Mouse (Mus musculus) heart, postnatal 36 days (tissue): ENCODE measurements around the gene Tnfrsf1a. TPM values are rescaled to one million over a fixed set of nuclear protein-coding genes. Genes with fewer than 3 reads are reported as not detected.

Experiments
- DNase-seq, 2 experiments: peaks; one replicate each; pipeline ENCODE4 v3.0.0; 2021 to 2022
- intact Hi-C: fragments of 180-260 bp; cut with DNase I; formaldehyde crosslinking; loops from one replicate; pipeline ENCODE4 v1.15.1; 2025
- total RNA-seq, 2 experiments: library from RNA; stranded (reverse); gene quantifications; 2 replicates each; pipeline ENCODE4 v1.2.3; 2021

The Tnfrsf1a gene
- total RNA-seq, 2 experiments from 2014 or later, result 59.6 to 63.7 TPM

DNA sequence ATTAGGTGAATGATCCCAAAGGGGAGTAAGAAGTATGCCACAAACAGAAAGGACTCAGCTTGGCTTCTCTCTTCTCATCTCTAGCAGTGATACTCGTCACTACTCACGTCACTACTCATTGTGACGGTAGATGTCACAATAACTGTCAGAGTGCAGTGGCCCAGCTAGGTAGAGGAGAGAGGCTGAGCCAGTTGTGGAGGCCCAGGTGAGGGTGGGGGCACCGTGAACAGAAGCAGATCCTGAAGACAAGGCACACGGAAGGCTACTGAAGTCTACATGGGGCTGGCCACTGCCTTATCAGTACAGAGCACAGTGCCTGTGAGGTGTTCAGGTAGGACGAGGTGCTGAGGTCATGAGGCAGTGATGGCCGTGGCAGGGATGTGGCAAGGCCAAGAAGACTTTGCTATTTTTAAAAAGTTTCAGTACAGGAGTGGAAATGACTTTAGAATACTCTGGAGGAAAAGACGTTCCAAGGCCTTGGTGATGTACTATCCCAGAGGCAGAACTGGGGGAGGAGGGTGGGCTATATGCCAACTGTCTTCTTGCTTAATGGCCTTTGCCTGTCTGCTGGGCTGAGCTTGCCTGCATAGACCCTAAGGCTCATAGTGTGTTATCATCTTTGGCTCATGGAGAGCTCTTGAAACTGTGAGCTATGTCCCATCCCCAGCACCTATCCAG lies 2.3 kb downstream of the Tnfrsf1a start:
- peak in 1 of 2 experiments; percentile 59 for DNase-seq
- intact Hi-C loops, result loop anchor here (10.0 kb wide), 1 partner anchor 437 kb away; the partner anchor contains the start of gene Lag3

DNA sequence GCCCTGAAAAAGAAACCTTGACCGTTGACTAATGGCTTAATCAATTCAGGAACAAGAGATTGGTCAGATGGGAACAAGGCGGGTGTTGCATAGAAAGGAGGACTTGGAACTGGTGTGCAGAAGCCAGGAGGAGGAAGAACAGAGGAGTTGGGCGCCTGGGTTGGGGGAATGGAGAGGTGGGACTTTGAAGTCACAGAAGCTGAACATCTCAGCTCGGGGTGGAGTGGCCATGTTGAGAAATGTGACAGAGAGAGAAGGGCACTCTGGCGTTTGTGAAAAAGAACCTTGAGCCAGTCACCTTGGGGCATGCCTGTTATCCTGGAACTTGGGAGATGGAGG lies 2.9 kb downstream of the Tnfrsf1a start:
- intact Hi-C loops, result loop anchor here (10.0 kb wide), 1 partner anchor 437 kb away; the partner anchor contains the start of gene Lag3
- DNase-seq, result no peak

DNA sequence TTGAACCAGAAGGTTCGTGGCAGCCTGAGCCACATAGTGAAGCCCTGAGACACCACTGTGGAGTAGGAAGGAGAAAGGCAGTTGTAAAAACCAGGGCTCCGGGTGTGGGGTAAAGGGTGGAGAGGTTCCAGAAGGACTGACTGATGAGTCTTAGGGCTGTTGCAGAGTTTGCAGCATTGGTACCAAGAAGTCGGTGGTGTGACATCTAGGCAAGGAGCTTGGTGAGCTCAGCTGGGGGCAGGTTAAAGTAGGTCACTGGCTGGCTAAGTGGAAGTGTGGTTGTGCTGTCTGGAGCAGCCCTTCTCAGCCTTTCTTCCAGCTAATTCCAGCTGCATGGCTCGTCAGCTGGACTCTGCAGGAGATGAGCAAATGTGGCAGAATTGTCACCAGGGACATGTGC lies 3.6 kb downstream of the Tnfrsf1a start:
- DNase-seq, result no peak
- intact Hi-C loops, result loop anchor here (10.0 kb wide), 1 partner anchor 438 kb away; the partner anchor contains the start of gene Lag3

DNA sequence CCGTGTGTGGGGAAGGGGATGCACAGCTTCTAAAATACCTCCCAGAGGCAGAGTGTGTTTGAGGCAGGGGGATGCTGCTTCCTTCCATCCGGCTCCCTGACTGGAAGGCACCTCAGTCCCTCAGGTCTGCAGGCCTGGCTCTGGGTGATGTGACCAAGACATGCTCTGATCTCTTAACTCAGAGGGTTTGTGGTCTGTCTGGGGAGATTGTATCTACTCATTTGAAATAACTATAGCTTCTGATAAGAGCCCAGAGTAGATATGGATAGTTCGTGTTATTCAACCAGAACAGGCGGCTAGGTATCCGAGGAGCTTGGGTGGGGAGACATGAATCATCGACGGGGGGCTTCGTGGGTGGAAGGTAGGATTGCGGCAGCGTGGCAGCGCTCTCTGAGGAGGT lies 4.1 kb downstream of the Tnfrsf1a start:
- intact Hi-C loops, result loop anchor here (10.0 kb wide), 1 partner anchor 438 kb away; the partner anchor contains the start of gene Lag3

DNA sequence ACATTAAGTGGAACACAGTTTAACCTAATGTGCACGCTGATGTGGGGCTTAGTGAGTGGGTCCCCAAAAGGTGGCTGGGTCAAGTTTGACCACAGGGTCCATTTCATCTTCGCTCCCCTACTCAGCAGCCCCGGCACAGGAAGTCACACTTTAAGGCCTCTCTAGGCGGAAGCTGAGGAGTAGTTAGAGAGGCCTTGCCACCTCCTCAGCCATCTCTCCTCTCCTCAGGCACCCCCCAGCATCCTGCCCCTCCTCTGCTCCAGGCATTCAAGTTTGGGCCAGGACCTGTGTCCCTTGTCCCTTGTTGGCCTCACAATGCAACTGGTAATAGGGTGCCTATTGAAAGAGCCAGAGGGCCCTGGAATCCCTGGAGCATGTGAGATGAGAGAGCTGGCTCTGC lies 4.5 kb downstream of the Tnfrsf1a start:
- intact Hi-C loops, result loop anchor here (1.0 to 10.0 kb wide), 2 partner anchors 40 to 439 kb away; partner anchors contain the start of genes Lag3 and Ltbr
- no peak for DNase-seq

More for the DNA sequence above, 4.1 kb downstream of the Tnfrsf1a start:
- no peak for DNase-seq

DNA sequence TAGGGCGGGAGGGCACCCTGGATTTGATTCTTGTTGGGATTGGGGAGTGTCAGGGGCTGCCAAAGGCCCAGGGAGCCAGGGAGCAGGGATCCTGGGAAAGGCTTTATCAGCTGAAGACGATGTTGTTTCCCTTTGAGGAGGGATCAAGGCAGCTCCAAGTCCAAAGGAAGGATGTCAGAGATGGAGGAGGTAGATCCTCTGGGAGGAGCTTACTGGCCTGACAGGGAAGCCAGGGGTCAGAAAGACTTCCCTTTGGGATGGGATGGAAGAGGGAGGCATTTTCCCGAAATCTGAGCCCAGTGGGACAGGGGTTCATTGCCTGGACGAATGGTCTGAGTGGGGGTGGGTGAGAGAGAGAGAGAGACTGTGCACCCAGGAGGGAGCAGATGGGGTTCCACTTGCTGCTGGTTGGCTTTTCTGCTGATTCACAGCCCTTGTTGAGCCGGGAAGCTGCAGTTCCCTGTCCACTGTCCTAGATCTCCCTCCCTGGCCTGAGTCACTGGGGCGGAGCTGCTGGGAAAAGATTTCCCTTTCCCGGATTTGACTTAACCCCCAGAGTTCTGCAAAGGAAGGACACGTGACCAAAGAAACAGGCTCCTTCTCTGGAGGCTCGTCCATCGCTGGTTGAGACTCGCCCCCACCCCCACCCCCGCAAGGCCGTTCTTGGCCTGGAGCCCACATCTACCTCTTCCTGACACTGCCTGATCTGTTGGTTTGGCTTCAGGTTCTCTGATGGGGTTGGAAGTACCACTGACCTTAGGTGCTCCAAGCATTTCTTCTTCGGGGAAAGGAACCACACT lies 5.4 kb downstream of the Tnfrsf1a start:
- peak; percentile 73 to 83 for DNase-seq
- intact Hi-C loops, result loop anchor here (1.0 to 10.0 kb wide), 2 partner anchors 41 to 440 kb away; partner anchors contain the start of genes Lag3 and Ltbr

DNA sequence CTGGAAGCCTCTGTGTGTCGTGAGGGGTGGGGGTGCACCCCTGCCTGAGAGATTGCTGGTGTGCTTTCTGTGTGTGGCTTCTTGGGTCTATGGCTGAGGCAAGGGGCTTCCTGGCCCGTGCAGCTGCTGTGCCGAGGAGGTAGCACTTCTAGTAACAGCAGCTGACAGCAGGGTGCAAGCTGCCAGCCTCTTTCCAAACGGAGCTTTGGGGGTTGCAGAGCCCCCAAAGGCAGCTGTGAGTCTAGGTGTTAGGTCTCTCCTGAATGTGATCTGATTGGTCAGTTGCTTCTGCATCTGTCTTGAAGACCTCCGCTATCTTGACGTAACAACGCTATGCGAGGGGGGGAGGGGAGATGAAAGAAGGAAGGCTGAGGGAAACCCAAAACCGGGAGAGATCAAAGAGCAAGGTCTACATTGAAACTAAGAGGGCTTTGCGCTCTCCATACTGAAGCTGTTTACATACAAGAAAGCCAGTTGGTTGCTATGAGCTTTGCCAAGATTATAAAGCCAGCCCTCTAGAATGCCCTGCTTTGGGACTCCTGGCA lies 6.1 kb downstream of the Tnfrsf1a start:
- intact Hi-C loops, result loop anchor here (10.0 kb wide), 1 partner anchor 440 kb away; the partner anchor contains the start of gene Lag3
- DNase-seq, result no peak

DNA sequence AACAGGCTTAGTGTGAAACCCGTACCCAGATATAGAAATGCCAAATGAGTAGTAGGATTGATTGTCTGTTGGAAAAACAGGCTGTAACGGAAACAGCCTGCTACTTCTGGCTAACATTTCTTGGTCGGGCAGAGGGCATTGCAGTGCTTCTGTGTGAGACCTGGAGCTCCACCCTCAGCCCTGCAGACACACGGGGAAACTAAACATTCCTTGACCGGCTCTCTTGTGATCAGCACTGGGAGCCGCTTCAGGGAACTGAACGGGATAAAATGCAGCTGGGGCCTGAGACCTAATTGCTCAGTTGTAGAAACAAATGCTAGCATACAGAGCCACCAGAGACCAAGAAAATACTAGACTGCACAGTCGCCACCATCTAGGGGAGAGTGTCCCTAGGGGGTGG lies 7.1 kb downstream of the Tnfrsf1a start:
- DNase-seq, result no peak

DNA sequence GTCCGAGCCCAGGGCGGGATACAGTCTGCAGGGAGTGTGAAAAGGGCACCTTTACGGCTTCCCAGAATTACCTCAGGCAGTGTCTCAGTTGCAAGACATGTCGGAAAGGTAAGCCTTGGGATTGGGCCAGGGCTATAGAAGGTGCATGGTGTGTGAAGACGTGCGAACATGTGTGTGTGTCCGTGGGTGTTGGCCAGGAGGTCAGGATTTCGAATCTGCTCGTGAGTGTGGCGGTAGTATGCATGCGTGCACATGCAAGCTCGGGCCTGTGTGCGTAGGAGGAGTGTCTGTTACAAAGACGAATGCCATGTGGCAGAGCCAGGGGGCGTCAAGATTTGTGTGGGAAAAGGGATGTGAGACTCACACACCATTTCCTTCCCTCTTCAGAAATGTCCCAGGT lies 8.2 kb downstream of the Tnfrsf1a start:
- intact Hi-C loops, result loop anchor here (10.0 kb wide), 1 partner anchor 443 kb away; the partner anchor contains the start of gene Lag3
- no peak for DNase-seq

More for the DNA sequence above, 7.1 kb downstream of the Tnfrsf1a start:
- intact Hi-C loops, result loop anchor here (10.0 kb wide), 1 partner anchor 441 kb away; the partner anchor contains the start of gene Lag3

DNA sequence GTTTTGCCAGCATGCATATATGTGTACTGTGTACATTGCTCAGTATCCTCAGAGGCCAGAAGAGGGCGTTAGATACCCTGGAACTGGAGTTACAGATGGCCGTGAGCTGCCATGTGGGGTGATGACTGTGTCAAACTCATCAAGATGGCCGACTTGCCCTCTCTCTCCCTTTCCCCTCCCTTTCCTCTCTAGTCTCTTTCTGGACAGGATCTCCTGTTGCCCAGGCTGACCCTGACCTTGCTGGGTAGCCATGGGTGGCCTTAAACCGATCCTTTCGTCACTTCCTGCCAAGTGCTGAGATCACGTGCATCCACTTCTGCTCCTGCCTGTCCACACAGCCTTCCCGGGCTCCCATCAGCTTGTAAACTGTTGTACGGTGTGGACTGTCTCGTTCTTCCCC lies 10.8 kb downstream of the Tnfrsf1a start:
- intact Hi-C loops, result loop anchor here (10.0 kb wide), 1 partner anchor 445 kb away; the partner anchor contains the start of gene Lag3
- DNase-seq, result no peak

DNA sequence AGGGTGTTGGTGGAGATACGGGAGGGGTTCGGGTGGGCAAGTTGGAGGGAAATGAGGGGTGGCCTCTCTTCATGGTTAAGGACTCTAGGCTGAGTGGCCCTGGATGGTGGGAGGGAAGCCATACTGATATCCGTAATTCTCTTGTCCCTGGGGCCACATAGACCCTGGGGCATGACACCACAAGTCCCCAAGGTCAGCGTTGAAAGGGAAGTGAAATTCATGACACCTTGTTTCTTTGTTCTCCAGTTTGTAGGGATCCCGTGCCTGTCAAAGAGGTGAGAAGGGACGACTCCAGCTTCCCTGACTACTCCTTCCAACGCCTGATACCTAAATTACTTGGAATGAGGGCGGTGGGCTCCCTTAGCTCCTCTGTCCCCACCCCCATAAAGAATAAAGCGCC lies 11.7 kb downstream of the Tnfrsf1a start:
- intact Hi-C loops, result no loop called here
- no peak for DNase-seq

DNA sequence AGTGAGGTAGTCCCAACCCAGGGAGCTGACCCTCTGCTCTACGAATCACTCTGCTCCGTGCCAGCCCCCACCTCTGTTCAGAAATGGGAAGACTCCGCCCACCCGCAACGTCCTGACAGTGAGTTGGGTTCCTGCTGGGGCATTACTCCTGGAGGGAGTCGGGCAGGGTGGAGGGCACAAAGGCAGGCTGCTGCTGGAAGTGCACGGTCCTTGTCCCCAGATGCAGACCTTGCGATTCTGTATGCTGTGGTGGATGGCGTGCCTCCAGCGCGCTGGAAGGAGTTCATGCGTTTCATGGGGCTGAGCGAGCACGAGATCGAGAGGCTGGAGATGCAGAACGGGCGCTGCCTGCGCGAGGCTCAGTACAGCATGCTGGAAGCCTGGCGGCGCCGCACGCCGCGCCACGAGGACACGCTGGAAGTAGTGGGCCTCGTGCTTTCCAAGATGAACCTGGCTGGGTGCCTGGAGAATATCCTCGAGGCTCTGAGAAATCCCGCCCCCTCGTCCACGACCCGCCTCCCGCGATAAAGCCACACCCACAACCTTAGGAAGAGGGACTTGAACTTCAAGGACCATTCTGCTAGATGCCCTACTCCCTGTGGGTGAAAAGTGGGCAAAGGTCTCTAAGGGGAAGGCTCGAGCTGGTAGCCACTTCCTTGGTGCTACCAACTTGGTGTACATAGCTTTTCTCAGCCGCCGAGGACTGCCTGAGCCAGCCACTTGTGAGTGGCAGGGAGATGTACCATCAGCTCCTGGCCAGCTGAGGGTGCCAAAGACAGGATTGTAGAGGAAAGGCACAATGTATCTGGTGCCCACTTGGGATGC lies 12.5 kb downstream of the Tnfrsf1a start:
- no peak for DNase-seq
- intact Hi-C loops, result no loop called here

DNA sequence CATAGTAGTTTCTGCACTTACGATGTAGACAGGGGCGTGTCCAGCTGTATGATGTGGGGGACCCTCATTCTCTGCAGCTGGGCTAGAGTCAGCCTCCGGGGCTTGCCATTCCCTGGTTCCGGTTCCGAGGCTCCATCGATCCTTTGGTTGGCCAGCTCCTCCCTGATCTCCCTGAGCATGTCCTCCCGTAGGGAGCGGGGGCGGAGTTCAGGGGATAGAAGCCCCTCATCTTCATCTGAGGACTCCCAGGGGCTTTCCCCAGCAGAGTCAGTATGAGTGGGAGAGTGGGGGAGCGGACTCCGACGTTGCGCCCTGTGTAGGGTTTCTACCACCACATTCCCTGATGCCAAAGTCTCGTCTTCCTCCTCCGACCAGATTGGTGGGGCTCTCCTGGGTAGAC lies 13.9 kb downstream of the Tnfrsf1a start:
- no peak for DNase-seq
- intact Hi-C loops, result no loop called here

DNA sequence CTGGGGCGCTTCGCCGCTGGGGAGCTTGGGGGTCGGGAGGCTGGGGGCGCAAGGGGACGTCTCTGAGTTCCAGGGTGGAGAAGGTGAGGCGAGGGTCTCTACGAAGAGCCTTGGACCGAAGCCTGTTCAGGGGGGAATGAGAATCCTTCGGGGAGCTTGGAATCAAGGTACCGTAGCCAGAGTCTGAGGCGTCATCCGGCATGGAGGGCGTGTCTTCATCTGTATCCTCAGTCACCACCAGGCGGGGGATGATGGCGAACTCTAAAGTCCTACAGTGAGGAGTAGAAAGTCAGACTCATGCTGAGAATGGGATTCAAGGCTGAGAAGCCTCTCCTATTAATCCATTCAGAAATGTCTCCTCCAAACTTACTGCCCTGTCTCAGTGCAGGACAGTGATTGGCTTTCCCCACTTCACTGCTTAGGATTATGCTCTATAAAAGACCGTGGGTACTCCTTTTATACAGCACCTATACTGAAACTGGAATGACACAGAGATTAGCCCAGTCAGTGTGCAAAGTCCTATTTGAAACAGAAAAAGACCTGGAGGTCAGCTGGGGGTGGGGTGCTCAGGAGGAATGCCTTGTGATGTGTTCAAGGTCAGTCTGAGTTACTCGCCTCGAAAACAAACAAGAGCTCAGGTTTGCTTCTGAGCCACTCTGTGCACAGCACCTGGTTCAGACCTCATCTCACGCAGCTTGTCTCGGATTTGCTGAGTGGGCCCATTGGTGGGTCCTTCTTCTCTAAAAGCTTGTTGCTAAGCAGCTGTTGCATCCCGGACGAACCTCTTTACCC lies 14.5 kb downstream of the Tnfrsf1a start:
- intact Hi-C loops, result loop anchor here (1.0 to 2.0 kb wide), 2 partner anchors 35 to 88 kb away; no protein-coding TSS in a partner anchor
- no peak for DNase-seq

DNA sequence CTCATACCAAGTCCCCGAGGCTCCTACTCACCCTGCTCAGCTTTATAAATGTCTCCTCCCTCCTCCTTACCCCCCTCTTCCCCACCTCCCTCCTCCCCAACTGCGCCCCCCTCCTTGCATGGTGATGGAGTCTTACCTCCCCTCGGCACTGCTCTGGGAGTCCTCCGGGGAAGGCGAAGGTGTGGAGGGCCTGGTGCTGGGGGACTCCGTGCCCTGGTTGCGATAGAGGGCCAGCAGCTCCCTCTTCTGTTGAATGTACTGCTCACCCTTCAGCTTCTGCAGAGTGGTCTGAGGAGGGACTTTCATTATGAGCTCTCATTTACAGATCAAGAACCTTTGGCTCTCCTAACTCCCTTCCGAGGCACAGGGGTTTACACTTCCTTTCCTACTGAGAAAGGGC lies 15.3 kb downstream of the Tnfrsf1a start:
- DNase-seq, result no peak
- intact Hi-C loops, result loop anchor here (1.0 to 2.0 kb wide), 2 partner anchors 36 to 89 kb away; no protein-coding TSS in a partner anchor

DNA sequence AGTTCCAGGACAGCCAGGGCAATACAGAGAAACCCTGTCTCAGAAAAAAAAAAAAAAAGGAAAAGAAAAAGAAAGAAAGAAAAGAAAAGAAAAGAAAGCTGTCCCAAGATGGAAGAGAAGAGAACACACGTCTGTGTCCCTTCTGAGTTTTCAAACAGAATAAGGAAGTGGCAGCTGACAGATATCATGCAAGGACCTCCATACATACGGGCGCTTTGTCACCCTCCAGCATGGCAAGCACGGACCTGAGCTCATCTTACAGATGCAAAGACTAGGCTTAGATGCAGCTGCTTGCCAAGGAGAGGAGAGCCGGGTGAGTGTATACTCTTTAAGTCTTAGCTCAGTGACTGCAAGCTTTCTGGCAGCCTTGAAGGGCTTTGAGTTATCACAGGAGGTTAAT lies 16.4 kb downstream of the Tnfrsf1a start:
- no peak for DNase-seq
- intact Hi-C loops, result loop anchor here (2.0 to 5.0 kb wide), 2 partner anchors 37 to 148 kb away; partner anchors contain the start of gene Vamp1

DNA sequence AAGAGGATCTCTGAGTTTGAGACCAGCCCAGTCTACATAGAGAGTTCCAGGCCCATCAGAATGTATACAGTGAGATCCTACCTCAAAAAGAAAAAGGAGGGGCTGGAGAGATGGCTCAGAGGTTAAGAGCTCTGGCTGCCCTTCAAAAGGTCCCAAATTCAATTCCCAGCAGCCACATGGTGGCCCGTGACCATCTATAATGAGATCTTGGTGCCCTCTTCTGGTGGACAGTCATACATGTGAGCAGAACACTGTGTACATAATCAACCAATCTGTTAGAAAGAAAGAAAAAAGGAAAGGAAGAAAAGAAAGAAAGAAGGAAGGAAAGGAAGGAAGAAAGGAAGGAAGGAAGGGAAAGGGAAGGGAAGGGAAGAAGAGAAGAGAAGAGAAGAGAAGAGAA lies 17.0 kb downstream of the Tnfrsf1a start:
- DNase-seq, result no peak
- intact Hi-C loops, result loop anchor here (5.0 kb wide), 1 partner anchor 149 kb away; the partner anchor contains the start of gene Vamp1

DNA sequence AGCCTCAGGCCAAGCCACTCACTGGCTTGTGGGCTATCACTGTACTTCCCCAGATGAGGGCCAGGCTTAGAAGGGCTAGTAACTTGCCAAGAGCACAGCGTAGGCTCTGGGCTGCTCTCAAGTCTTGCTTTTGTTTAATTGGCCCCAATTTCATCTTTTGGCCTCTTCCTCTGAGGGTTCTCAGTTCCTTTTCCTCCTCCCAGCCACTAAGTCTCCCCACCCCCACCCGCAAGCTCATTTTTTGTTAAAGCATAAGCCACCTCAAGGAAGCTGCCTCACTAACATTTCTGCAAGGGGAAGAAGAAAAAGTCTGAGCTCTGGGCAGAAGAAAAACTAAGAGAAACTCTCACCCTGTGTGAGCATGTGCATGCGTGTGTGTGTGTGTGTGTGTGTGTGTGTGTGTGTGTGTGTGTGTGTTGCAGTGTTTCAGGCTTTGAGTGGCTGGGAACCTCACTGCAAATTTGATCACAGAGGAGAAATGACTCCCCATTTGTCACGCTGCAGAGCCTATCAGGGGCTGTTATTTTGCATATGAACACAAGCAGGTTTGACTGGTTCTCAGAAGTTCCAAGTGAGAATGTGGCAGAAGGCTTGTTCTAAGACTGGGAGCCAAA lies 18.7 kb downstream of the Tnfrsf1a start:
- intact Hi-C loops, result loop anchor here (5.0 kb wide), 1 partner anchor 151 kb away; the partner anchor contains the start of gene Vamp1

More for the DNA sequence above, 18.7 kb downstream of the Tnfrsf1a start:
- no peak for DNase-seq
